Mouse (Mus musculus) fibroblast of lung, adult 2 months (primary cell): ENCODE data around the gene Defb42.

ENCODE experiments used
- DNase-seq: peaks from one replicate; pipeline ENCODE4 v3.0.0-alpha.2; 2011; ENCODE audit warnings: low read depth

Gene Defb42

GRCm38 (mm10) chr14:63046691-63047090, at the start of gene Defb42:
Gene Defb42, plus strand, starts transcription at chr14:63046991.
- no peak for DNase-seq

DNA sequence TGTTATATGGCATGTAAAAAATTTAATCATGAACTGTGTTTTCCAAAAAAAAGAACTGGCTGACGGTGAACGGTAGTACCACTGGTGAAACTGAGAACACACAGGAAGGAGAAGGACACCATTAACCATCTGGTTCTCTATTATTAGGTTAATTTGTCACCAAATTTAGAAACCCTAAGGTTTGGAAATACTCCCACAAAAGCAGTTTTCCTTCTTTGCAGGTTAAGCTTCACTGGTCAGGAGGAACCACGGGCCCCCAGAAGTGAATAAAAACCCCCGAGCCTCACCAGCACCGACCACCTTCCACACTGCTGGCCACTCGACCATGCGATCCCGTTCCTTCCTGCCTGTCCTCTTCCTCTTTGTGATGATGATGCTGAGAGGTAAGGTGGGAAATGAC, 49.0 kb upstream of the Defb42 start, which contains the start of gene Defb47:
Gene Defb47 (plus strand): TSS at position 301 of the 400 bp plus-strand sequence.
- no peak for DNase-seq

DNA sequence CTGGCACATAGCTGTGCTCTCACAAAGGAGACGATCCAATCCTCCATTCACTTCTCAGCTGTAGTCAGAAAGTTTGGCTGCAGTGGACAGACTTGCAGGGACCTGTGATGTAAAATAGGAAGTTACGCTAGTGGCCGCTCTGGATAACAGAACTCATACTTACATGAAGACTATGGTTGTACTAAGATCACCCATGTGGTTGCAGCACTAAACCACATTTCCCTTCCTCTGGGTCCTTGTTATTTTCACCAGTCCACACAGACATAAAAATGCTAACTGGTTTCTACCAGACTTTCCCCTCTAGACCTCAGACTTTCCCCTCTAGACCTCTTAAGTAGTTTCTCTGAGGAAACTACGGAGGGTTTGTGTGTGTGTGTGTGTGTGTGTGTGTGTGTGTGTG, 47.8 kb upstream of the Defb42 start:
- no peak for DNase-seq

DNA sequence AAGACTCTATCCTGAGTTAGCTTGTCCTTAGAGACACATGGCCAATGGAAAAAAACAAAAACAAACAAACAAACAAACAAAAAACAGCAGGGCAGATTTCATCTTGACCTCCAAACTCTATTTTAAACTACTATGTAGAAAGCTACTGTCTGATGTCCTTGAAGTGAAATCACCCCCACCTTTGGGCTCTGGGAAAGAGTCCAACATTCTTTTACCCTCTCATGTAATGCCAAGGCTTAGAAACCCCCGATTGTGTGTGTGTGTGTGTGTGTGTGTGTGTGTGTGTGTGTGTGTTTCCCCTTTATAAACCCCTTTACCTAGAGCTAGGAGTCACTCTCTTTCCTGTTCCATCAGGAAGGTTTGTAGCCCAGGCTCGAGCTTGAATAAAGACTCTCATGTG, 44.2 kb upstream of the Defb42 start:
- no peak for DNase-seq

DNA sequence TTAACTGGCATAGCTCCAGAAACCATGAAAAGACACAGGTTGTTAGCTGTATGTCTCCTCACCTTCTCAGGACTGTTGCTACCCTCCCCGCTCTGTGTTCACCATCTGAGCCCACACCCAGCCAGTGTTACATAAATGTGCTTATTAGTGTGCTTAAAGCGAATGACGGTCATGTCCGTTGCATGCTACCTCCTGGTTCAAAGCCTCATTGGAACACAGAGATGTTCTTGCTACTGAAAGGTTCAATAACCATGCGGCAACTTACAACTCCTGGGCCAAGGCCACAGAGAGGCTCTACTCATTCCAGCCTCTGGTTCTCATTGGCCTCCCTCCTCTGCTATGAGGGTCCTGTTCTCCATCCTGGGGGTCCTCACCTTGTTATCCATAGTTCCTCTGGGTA, 35.3 kb upstream of the Defb42 start, which contains the start of gene Defb43:
Gene Defb43 (plus strand): TSS at position 301 of the 400 bp plus-strand sequence.
- DNase-seq = no peak

- DNase-seq = no peak
These were observed 33.7 kb upstream of the Defb42 start for GRCm38 (mm10) chr14:63013082-63013481.

- DNase-seq = peak; percentile 18
These were observed 32.1 kb upstream of the Defb42 start for GRCm38 (mm10) chr14:63014667-63015066.

DNA sequence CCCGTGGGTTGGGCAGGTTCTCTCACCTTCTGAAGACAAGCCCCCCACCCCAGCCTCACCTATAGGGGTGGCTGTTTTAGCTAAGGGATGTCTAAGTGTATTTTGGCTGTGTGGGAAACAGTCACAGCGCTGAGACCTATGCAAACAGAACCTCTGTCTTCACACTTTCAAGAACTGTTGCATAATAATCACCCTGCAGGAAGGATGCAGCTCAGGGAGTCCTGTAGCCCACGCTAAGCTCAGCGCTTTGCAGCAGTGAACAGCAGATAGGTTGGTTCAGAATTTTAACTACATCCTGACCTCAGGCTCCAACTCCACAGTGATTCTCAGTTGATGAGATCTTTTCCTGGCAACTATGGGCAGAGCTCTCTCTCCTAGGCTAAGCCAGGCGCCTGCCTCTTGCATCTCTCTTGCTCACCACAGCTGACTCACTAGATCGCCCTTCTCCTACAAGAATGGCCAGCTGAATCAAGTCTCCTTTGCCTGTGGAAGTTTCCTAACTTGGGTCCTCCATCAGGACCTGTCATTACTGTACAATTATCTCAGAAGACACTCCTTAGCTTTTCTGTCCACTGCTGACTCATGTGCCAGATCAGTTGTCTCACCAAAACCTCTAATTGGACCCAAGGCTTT, 26.2 kb upstream of the Defb42 start:
- DNase-seq = peak; percentile 58

GRCm38 (mm10) chr14:63049910-63050370, 3.1 kb downstream of the Defb42 start, which contains the start of gene Defb30:
Gene Defb30, minus strand, starts transcription at chr14:63049960.
- no peak for DNase-seq

- peak; percentile 27 for DNase-seq
These were observed 4.0 kb downstream of the Defb42 start for GRCm38 (mm10) chr14:63050769-63051168.

DNA sequence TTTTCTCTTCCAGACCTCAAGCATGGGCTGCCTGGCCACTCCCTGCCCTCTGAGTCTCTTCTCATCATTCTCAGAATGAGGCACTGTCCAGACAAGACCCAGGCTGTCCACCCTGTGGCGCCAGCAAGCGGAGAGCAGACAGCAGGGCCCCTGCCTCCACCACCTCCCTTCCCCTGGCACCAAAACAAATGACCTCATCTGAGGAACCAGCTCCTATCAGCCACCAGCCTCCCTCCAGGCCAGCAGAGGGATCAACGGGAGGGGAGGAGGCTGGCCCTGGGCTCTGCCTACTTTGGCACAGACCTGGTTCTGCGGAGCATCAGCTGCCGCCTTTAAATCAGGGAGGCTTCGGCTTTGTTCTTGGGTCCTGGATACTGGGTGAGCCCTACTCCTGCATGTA, 7.9 kb downstream of the Defb42 start:
- DNase-seq = peak; percentile 51

- DNase-seq = no peak
These were observed 13.6 kb downstream of the Defb42 start for GRCm38 (mm10) chr14:63060361-63060760.

DNA sequence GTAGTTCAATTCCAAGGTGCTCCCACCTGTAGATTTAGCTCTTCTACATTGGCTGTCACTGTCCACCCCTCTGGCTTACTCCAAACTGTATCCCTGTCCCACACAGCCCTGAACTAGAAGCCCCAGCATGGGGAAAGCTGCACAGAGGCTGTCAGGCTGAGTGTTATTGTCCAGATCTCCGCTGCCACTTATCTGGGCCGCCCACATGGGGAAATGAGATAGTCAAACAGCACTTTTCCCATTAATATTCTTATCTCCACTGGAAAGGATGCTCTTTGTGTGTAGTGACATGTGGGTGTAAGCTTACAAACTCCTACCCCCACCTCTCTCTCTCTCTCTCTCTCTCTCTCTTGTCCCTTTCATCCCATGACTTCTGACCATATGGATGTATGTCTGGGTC, 15.4 kb downstream of the Defb42 start:
- DNase-seq = no peak

DNA sequence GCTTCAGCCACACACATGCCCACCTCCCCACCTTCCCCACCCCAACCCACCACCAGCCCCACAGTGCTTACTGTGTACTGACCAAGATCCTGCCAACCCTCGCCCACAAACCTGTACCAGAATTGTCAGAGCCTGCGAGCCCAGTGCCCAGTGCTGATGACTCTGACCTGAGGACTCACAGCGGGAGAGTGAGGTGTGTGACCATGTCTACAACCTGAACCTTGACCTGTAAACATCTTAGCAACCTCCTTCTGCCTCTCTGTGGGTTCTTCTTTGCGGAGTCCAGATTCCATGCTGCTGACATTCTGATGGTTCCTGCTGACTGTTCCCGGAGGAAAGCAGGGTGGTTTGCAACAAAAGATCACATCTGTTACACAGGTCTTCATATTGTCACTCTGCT, 18.6 kb downstream of the Defb42 start:
- DNase-seq = no peak

- peak; percentile 46 for DNase-seq
These were observed 20.0 kb downstream of the Defb42 start for GRCm38 (mm10) chr14:63066630-63067310.

GRCm38 (mm10) chr14:63067708-63068107, 20.9 kb downstream of the Defb42 start:
- no peak for DNase-seq
